Mouse (Mus musculus) liver, adult 2 months (tissue): Measurements from ENCODE around the gene Aebp2. TPM values are rescaled to one million over a fixed set of nuclear protein-coding genes. Genes with fewer than 3 reads are reported as not detected.

Source experiments
- DNase-seq: peaks from one replicate; pipeline ENCODE4 v3.0.0-alpha.2; 2011; ENCODE audit warnings: low read depth, low spot score; ENCODE audit errors: extremely low read depth
- H3K27ac ChIP-seq: fragments of 200-500 bp; replicated peaks from 2 replicates; pipeline ENCODE4 v1.5.1; 2012; ENCODE audit warnings: low read depth, mild to moderate bottlenecking, control low read depth, inconsistent platforms, low read length; ENCODE audit not compliant: insufficient read depth
- H3K27me3 ChIP-seq: fragments of 200-500 bp; 2 replicates; pipeline ENCODE4 v1.6.1; 2012; ENCODE audit warnings: mild to moderate bottlenecking, moderate library complexity, low read length, inconsistent platforms; ENCODE audit not compliant: control insufficient read depth, insufficient read depth
- H3K36me3 ChIP-seq: fragments of 200-500 bp; 2 replicates; pipeline ENCODE4 v1.6.1; 2012; ENCODE audit warnings: low read length, inconsistent platforms; ENCODE audit not compliant: control insufficient read depth, insufficient read depth
- H3K4me1 ChIP-seq: fragments of 200-500 bp; 2 replicates; pipeline ENCODE4 v1.6.1; 2011; ENCODE audit warnings: low read length; ENCODE audit not compliant: control insufficient read depth, insufficient read depth
- H3K4me3 ChIP-seq: fragments of 200-500 bp; 2 replicates; pipeline ENCODE4 v1.5.1; 2011; ENCODE audit warnings: low read depth, mild to moderate bottlenecking, control low read depth, low read length, moderate library complexity; ENCODE audit not compliant: insufficient read depth
- H3K79me2 ChIP-seq: fragments of 200-500 bp; 2 replicates; pipeline ENCODE4 v1.6.1; 2012; ENCODE audit warnings: inconsistent platforms, mild to moderate bottlenecking, low read length, moderate library complexity; ENCODE audit not compliant: control insufficient read depth, insufficient read depth
- H3K9ac ChIP-seq: fragments of 200-500 bp; 2 replicates; pipeline ENCODE4 v1.6.1; 2012; ENCODE audit warnings: low read depth, mild to moderate bottlenecking, control low read depth, inconsistent platforms, low read length
- CTCF ChIP-seq: fragments of 200-500 bp; IDR thresholded peaks from 2 replicates; pipeline ENCODE4 v1.5.1; 2011; ENCODE audit warnings: low read depth, low read length, control low read depth
- POLR2A ChIP-seq: fragments of 200-500 bp; IDR thresholded peaks from 2 replicates; pipeline ENCODE4 v1.6.1; 2011; ENCODE audit warnings: low read length, control low read depth; ENCODE audit not compliant: insufficient read depth; ENCODE audit errors: extremely low read depth
- WGBS: fragments of 180-500 bp; shearing (Covaris S2); methylation state at CpG from one replicate; pipeline ENCODE4 v1.1.7; 2018; 5-methylcytosine and 5-hydroxymethylcytosine counted together
- polyA plus RNA-seq: library from polyadenylated mRNA; depleted of rRNA; stranded (reverse); fragments of >200 nt; gene quantifications from 2 replicates; pipeline ENCODE4 v1.2.3, GENCODE M21; 2012; rRNA removed
- total RNA-seq: library from RNA; depleted of rRNA; stranded (reverse); fragments of >200 nt; gene quantifications from 2 replicates; pipeline ENCODE4 v1.2.3, GENCODE M21; 2014; rRNA removed

The Aebp2 gene
- total and polyA plus RNA-seq, 2 experiments: 10.0 to 13.5 TPM

DNA sequence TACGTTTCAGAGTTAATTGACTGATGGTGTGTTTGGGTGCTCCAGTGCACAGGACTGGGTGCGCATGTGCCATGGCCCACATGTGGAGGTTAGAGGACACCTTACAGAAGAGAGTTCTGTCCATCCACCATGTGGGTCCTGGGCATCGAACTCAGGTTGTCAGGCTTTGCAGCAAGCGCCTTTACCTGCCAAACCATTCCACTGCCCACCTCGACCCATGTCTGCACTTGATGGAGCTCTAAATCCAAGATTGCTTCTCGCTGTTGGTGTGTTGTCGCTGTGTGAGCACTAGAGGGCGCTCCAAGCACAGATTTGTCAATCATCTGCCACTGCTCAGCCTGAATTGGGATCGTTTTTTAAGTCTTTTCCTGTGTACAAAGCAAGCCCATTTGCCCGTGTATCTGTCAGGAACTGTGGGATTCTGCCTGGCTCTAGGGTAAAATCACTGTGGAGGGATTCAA lies 92.5 kb downstream of the Aebp2 start:
- H3K4me1 ChIP-seq: no peaks in the 10 kb centered on the region
- H3K9ac ChIP-seq: no peak overlapping the region
- no peaks in the 10 kb centered on the region for H3K36me3 ChIP-seq
- H3K4me3 ChIP-seq: no peak overlapping the region
- peak; percentile 59 for DNase-seq
- peak; percentile 89 for TF ChIP-seq CTCF
- no peak for TF ChIP-seq POLR2A
- no peaks in the 10 kb centered on the region for H3K79me2 ChIP-seq
- H3K27me3 ChIP-seq: no peaks in the 10 kb centered on the region
- WGBS: 15% methylated on average over 10 of the region's 10 CpGs
- H3K27ac ChIP-seq: no peak overlapping the region

- no peaks in the 10 kb centered on the region for H3K36me3 ChIP-seq
- no peaks in the 10 kb centered on the region for H3K79me2 ChIP-seq
- no peaks in the 10 kb centered on the region for H3K27me3 ChIP-seq
- WGBS: 71% methylated on average over 10 of the region's 10 CpGs
- no peak for DNase-seq
- no peak for TF ChIP-seq CTCF
- no peak for TF ChIP-seq POLR2A
- no peak overlapping the region for H3K4me3 ChIP-seq
- no peaks in the 10 kb centered on the region for H3K4me1 ChIP-seq
- no peak overlapping the region for H3K9ac ChIP-seq
- H3K27ac ChIP-seq: no peak overlapping the region
Observed at GRCm38 (mm10) chr6:140722058-140722457, 99.6 kb downstream of the Aebp2 start.

Other genes starting within 250 kb of the Aebp2 start
- 17.1 and 18.0 TPM in 2 replicates for gene Plekha5, start 198.6 kb upstream of the Aebp2 start, total RNA-seq
- gene Plekha5, start 198.6 kb upstream of the Aebp2 start, polyA plus RNA-seq: 10.3 and 13.0 TPM in 2 replicates
- not detected in 2 replicates for gene Gm11077, start 106.6 kb downstream of the Aebp2 start, total RNA-seq
- gene Gm11077, start 106.6 kb downstream of the Aebp2 start, polyA plus RNA-seq: not detected in 2 replicates